Mouse (Mus musculus) E14TG2a.4 (cell line): ENCODE results near the gene March7.

ENCODE experiments used
- CTCF ChIP-seq: conservative IDR thresholded peaks from 2 replicates; pipeline ENCODE4 v1.5.1; 2014; ENCODE audit warnings: low read length
- NANOG ChIP-seq: IDR thresholded peaks from 2 replicates; pipeline ENCODE4 v1.6.1; 2014; ENCODE audit warnings: borderline replicate concordance, low read length, mixed read lengths
- POU5F1 ChIP-seq: IDR thresholded peaks from 2 replicates; pipeline ENCODE4 v1.6.1; 2014; ENCODE audit warnings: low read length, borderline replicate concordance

DNA sequence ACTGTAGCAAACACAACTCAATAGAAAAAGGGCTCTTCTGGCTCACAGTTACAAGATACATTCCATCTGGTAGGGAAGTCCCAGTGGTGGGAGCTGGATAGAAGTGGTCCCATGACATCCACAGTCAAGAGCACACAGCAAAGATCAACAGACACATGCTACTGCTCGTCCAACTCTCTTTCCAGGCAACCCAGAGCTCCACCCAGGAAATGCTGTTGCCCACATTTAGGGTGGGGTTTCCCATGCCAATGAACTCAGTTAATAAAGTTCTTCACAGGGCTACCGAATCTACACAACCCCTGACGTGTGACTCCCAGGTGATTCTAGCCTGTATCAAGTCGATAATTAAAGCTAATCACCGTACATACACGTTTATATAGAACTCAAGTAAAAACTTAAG, 5.5 kb upstream of the March7 start:
- TF ChIP-seq CTCF (no peak), NANOG (no peak), POU5F1 (no peak)
